Mouse (Mus musculus): ENCODE data around the gene Alg3.
A peak's percentile ranks its signal among the peaks of the same experiment; 100 is the strongest.

Gene Alg3

GRCm38 (mm10) chr16:20611357-20612227, at the start of gene Alg3, which contains the start of the genes Eef1akmt4 and Gm49333:
Alg3 (minus strand) TSS chr16:20611735.
Eef1akmt4 (plus strand) TSS chr16:20611593.
Gm49333 (plus strand) TSS chr16:20611610.
- DNase-seq (ENCODE audit: low read depth, low spot score): peak; percentile 88

- DNase-seq (ENCODE audit: low read depth, low spot score): no peak
Measured at GRCm38 (mm10) chr16:20657661-20658060, 46.1 kb upstream of the Alg3 start.

- DNase-seq (ENCODE audit: low read depth, low spot score): no peak
Measured at GRCm38 (mm10) chr16:20653315-20653714, 41.8 kb upstream of the Alg3 start.

DNA sequence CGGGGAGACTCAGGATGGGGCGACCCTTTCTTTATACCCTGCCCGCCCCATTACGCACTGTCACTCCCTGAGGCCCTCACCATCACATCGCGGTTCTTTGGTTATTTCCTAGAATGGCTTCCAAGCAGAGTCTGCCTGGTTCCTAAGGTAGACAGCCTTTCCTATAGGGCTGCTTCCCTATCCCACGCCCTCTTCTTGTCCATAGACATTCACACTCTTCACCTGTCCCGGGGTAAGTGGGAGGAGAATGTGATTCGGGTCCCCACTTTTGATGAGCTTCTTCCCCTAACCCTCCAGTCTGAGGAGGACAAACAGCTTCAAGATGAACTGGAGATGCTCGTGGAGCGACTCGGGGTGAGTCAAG, 40.4 kb upstream of the Alg3 start:
- DNase-seq (ENCODE audit: low read depth, low spot score): no peak

DNA sequence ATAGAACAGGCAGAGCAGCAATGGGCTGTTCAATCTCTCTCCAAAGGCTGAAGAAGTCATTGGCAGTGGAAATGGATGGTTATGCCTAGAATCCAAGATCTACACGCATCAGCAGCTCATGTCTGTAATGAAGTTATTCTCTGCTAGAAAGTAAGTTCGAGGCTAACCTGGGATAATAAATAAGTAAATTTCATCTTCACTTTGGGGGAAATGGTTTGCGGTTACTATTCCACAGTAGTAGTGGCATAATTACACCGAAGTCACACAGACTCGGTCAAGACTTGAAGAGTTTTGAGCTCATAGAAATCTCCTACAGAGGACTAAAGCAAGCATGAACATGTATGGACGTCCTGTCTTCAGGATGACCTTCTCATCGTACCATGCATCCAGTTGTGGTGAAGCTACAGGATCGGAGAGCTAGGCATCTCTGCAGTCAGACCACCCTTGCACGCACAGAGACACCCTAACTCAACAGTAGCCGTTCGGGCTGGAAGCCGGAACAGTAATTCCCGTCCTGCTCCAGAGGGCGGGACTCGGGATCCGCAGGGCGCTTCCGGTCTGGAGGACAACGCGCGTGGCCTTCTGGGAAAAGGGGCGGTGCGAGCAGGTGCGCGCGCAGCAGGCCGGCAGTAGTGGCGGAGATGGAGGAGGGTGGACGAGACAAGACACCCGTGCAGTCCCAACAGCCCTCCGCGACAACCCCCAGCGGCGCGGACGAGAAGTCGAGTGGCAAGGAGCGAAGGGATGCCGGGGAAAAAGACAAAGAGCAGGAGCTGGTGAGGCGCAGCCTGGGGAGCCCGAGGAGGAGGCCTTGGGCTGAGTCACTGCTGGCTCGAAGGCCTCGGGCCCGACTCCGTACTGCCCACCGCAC, 39.8 kb upstream of the Alg3 start, which contains the start of gene Psmd2:
Psmd2 (plus strand) TSS at position 577 of the 871 bp plus-strand sequence.
- DNase-seq (ENCODE audit: low read depth, low spot score): peak; percentile 91

GRCm38 (mm10) chr16:20643911-20644310, 32.4 kb upstream of the Alg3 start:
- no peak for DNase-seq (ENCODE audit: low read depth, low spot score)

DNA sequence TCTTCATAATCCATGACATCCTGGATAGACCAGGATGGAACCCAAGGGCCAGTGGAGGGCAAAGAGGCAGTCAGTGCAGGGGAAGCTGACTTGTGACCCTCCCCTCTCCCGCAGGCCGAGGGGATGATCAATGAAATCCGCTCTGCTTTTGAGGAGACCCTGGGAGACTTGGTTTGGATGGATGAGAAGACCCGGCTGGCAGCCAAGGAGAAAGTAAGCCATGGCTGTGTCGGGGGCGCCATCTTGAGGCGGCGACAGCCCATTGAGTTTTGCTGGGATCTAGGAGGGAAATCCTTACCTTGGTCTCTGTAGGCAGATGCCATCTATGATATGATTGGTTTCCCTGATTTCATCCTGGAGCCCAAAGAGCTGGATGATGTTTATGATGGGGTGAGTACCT, 30.6 kb upstream of the Alg3 start:
- DNase-seq (ENCODE audit: low read depth, low spot score): no peak

DNA sequence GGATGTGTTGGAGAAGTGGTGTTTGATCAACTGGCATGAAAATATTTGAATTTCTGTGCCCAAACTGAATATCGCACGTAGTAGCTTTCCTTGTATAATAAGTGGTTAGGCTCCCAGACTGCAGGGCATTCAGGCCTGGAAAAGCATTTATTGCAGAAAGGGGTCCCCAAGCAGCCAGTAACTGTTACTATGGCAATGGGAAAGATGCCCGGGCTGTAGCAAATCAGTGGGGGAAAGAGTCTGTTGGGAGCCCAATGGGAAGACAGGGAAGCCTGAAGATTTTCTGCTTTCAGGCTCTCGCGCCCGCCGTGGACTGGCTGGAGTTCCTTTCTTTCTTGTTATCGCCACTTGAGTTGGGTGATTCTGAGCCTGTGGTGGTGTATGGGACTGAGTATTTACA, 26.8 kb upstream of the Alg3 start:
- peak; percentile 51 for DNase-seq (ENCODE audit: low read depth, low spot score)

- no peak for DNase-seq (ENCODE audit: low read depth, low spot score)
Measured at GRCm38 (mm10) chr16:20637410-20637809, 25.9 kb upstream of the Alg3 start.

- DNase-seq (ENCODE audit: low read depth, low spot score): no peak
Measured at GRCm38 (mm10) chr16:20629731-20630634, 18.4 kb upstream of the Alg3 start, which contains the start of gene Ece2. Ece2 (plus strand) TSS chr16:20629828.

DNA sequence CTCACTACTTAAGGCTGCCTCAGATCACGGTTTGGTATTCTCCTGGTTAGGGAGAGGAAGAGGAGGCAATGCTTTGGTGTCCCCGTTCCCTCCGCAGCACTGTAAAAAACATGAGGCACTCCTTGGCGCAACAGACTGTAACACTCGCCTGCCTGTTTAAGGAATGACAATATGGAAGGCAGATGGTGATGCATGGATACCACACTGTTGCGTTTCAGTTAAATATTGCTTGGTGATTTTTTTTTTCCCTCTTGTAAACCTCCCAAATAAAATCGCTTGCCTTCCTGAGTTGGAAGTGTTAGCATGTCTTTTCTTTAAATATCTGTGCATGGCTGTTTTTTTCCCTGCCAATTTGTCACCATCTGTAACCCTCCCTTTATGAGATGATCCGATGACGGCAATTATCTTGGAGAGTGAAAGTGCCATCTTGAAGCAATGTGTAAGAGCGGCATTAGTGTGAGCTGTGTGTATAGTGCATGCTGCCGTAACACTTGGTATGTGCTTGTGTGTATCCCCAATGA, 17.4 kb upstream of the Alg3 start:
- peak; percentile 84 for DNase-seq (ENCODE audit: low read depth, low spot score)

- DNase-seq (ENCODE audit: low read depth, low spot score): no peak
Measured at GRCm38 (mm10) chr16:20623211-20623610, 11.7 kb upstream of the Alg3 start.

GRCm38 (mm10) chr16:20621991-20622685, 10.6 kb upstream of the Alg3 start:
- no peak for DNase-seq (ENCODE audit: low read depth, low spot score)

- no peak for DNase-seq (ENCODE audit: low read depth, low spot score)
Measured at GRCm38 (mm10) chr16:20621191-20621990, 9.9 kb upstream of the Alg3 start, which contains the start of gene Camk2n2. Camk2n2 (minus strand) TSS chr16:20621287.

DNA sequence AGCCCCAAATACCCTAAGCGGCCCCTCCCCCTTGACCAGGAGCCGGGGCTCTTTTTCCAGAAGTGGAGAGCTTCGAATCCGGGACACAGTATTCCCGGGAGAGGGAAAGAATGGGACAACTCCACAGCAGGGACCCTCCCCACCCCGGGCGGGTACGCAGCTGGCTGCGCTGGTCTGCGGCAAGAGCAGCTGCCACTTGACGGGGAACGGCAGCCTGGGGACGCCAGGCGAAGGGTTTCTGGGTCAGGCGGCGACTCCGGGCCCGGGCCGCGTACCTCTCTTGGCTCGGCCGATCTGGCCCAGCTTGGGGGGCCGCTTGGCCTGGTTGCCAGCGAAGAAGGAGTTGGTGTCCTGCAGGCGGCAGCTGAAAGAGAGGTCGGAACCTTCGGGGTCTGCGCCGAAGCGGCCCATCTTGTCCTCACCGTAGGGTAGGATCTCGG, 9.2 kb upstream of the Alg3 start:
- DNase-seq (ENCODE audit: low read depth, low spot score): no peak

- no peak for DNase-seq (ENCODE audit: low read depth, low spot score)
Measured at GRCm38 (mm10) chr16:20620399-20620735, 8.8 kb upstream of the Alg3 start.

DNA sequence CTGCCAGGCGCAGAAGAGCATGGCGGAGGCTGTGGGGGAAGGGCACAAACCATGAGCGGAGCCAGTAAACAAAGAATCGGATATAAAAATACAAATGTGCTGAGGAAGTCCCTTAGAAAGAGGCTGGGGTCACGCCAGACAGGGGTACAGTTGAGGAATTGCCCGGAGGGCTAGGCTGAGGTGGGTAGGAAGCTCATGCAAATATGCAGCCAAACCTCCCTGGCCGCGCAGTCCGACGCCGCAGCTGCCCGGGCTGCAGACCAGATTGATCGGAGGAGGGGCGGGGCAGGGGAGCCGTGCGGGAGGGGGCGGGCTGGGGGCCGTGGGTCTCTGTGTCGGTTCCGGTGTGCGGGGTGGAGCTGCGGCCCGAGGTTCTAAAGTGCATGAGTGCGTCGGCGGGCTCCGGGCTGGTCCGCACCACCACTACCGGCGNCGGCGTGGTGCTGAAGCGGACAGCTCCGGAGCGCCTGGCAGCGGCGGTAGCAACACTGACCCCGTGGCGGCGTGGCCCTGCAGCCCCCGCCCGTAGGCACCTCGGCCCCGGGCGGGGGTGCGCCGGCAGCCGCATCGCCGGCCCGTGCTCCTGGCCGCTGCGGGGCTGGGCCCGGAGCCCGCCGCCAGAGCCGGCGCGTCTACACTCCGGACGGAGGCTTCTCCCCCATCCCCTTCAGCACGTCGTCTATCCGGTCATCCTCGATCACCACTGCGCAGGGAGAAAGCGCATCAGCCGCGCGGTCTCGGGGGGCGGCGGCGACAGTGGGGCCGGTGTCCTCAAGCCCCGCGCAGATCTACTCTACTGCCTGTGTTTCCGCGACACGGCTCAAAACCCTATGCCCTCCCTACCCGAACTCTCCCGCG, 8.2 kb upstream of the Alg3 start:
- DNase-seq (ENCODE audit: low read depth, low spot score): no peak

GRCm38 (mm10) chr16:20610501-20611356, 806 bp downstream of the Alg3 start:
- peak; percentile 79 for DNase-seq (ENCODE audit: low read depth, low spot score)

Data from telencephalon, adult 2 months (tissue).